Mouse (Mus musculus) hindbrain, postnatal 0 days (tissue): ENCODE measurements at regions not wholly inside any gene's neighbourhood (a gene's known extent, or its start where the extent isn't known, plus 50 kb on each side); places are given as distances from the start of the nearest gene placed in this dataset.

Source experiments
- ATAC-seq: fragments of 200-750 bp; cut with Nextera tagmentation; 2 replicates; pipeline ENCODE4 v1.8.0; 2017; ENCODE audit warnings: mild to moderate bottlenecking, moderate TSS enrichment, moderate library complexity
- DNase-seq: peaks from one replicate; pipeline ENCODE4 v3.0.0-alpha.2; 2015; ENCODE audit warnings: low spot score
- H3K27ac ChIP-seq: fragments of 300-500 bp; sonication (generic); 2 replicates; pipeline ENCODE4 v1.5.1; 2014; ENCODE audit warnings: mild to moderate bottlenecking
- H3K27me3 ChIP-seq: fragments of 300-500 bp; sonication (generic); 2 replicates; pipeline ENCODE4 v1.6.1; 2014; ENCODE audit warnings: low read length, mixed read lengths; ENCODE audit not compliant: insufficient read depth
- H3K36me3 ChIP-seq: fragments of 300-500 bp; sonication (generic); 2 replicates; pipeline ENCODE4 v1.6.1; 2014; ENCODE audit warnings: low read length, mixed read lengths; ENCODE audit not compliant: insufficient read depth
- H3K4me1 ChIP-seq: fragments of 300-500 bp; sonication (generic); 2 replicates; pipeline ENCODE4 v1.6.1; 2014; ENCODE audit warnings: antibody characterized with exemption, low read length, mixed read lengths; ENCODE audit not compliant: insufficient read depth
- H3K4me2 ChIP-seq: fragments of 300-500 bp; sonication (generic); 2 replicates; pipeline ENCODE4 v1.6.1; 2014; ENCODE audit warnings: low read depth, mild to moderate bottlenecking, low read length, moderate library complexity, mixed read lengths
- H3K4me3 ChIP-seq: fragments of 300-500 bp; sonication (generic); 2 replicates; pipeline ENCODE4 v1.5.1; 2014; ENCODE audit warnings: low read length
- H3K9ac ChIP-seq: fragments of 300-500 bp; sonication (generic); replicated peaks from 2 replicates; pipeline ENCODE4 v1.6.1; 2014; ENCODE audit warnings: mild to moderate bottlenecking, low read length, moderate library complexity, mixed read lengths
- H3K9me3 ChIP-seq: fragments of 300-500 bp; sonication (generic); 2 replicates; pipeline ENCODE4 v1.6.1; 2016; ENCODE audit warnings: low read length, mixed read lengths
- CTCF ChIP-seq: IDR thresholded peaks from 2 replicates; pipeline ENCODE4 v1.5.1; 2016; ENCODE audit warnings: antibody characterized with exemption, control low read depth, low read depth
- WGBS: fragments of 180-500 bp; shearing (Covaris S2); extraction: QIAGEN DNeasy Blood & Tissue Kit; methylation state at CpG from one replicate; pipeline ENCODE4 v1.1.7; 2014; 5-methylcytosine and 5-hydroxymethylcytosine counted together

GRCm38 (mm10) chr6:17223744-17224143 lies 57.2 kb upstream of the Cav2 start:
- no peak overlapping the region for H3K4me2 ChIP-seq
- no peaks in the 10 kb centered on the region for H3K9me3 ChIP-seq
- no peaks in the 10 kb centered on the region for H3K4me1 ChIP-seq
- ATAC-seq: no peak
- no peaks in the 10 kb centered on the region for H3K27me3 ChIP-seq
- DNase-seq: no peak
- H3K36me3 ChIP-seq: no peaks in the 10 kb centered on the region
- WGBS: 78% methylated on average over 2 of the region's 2 CpGs
- H3K9ac ChIP-seq: no peak overlapping the region
- no peak overlapping the region for H3K4me3 ChIP-seq
- TF ChIP-seq CTCF: no peak
- no peak overlapping the region for H3K27ac ChIP-seq

- DNase-seq: no peak
- Histone ChIP-seq H3K36me3 (no peaks in the 10 kb centered on the region), H3K27me3 (no peaks in the 10 kb centered on the region), H3K9ac (no peak overlapping the region), H3K9me3 (no peaks in the 10 kb centered on the region), H3K4me1 (no peaks in the 10 kb centered on the region), H3K4me2 (no peak overlapping the region), H3K27ac (no peak overlapping the region), H3K4me3 (no peak overlapping the region)
- no peak for TF ChIP-seq CTCF
- 81% methylated on average over 5 of the region's 5 CpGs for WGBS
- ATAC-seq: no peak
Measured at GRCm38 (mm10) chr6:17224852-17225251, 56.1 kb upstream of the Cav2 start.

GRCm38 (mm10) chr6:17226483-17226882 lies 54.5 kb upstream of the Cav2 start:
- no peaks in the 10 kb centered on the region for H3K9me3 ChIP-seq
- WGBS: 90% methylated on average over 6 of the region's 6 CpGs
- no peak overlapping the region for H3K4me2 ChIP-seq
- H3K27me3 ChIP-seq: no peaks in the 10 kb centered on the region
- H3K4me1 ChIP-seq: no peaks in the 10 kb centered on the region
- no peak for DNase-seq
- no peak overlapping the region for H3K4me3 ChIP-seq
- ATAC-seq: no peak
- H3K27ac ChIP-seq: no peak overlapping the region
- no peak overlapping the region for H3K9ac ChIP-seq
- no peaks in the 10 kb centered on the region for H3K36me3 ChIP-seq
- no peak for TF ChIP-seq CTCF
